Mouse (Mus musculus): ENCODE results near the gene Taf10. TPM values are rescaled to one million over a fixed set of nuclear protein-coding genes. Genes with fewer than 3 reads are reported as not detected.

Gene Taf10
- total and polyA plus RNA-seq, 2 experiments = 87.3 to 296 TPM

DNA sequence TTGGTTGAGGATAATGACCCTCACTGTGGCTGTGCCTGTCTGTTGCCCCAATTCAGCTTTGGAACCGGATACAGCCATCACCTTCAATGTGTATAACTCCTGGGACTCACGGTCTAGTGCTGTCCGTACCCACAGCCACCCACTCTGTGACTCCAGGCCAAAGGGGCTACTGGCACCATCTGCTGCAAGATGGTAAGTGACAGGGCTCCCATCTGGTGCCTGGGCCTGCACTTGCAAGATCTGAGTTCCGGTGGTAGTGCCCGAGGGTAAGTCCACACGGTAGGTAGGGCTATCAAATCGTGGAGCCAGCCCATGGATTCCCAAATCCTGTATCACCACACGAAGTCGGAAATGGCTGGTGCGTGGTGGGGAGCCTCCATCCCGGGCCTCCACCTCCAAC, 20.2 kb upstream of the Taf10 start:
- Histone ChIP-seq H3K4me3 (ENCODE audit: insufficient read depth, low read depth, low read length) (no peak overlapping the region), H3K9ac (ENCODE audit: low read depth, low read length) (no peak overlapping the region), H3K27ac (replicated peaks; ENCODE audit: insufficient read depth, low read depth, low read length) (no peak overlapping the region), H3K79me2 (ENCODE audit: control insufficient read depth, insufficient read depth, low read length) (no peaks in the 10 kb centered on the region), H3K27me3 (ENCODE audit: control insufficient read depth, insufficient read depth, low read length) (0 out of 2 replicates have a peak, but pooled peaks cover 3% of the 10 kb centered on the region), H3K36me3 (ENCODE audit: control insufficient read depth, insufficient read depth, low read length) (no peaks in the 10 kb centered on the region), H3K4me1 (ENCODE audit: control insufficient read depth, insufficient read depth, low read length) (peaks cover 4% of the 10 kb centered on the region; the same call in 1 of the 2 replicates)
- 98% methylated on average over 11 of the region's 11 CpGs for WGBS
- TF ChIP-seq CTCF (IDR thresholded peaks at IDR 0.05; ENCODE audit: low read depth, low read length) (no peak), POLR2A (IDR thresholded peaks at IDR 0.05; ENCODE audit: extremely low read depth, insufficient read depth, low read length) (no peak)
- DNase-seq (ENCODE audit: extremely low read depth, low read depth, low spot score) = no peak

DNA sequence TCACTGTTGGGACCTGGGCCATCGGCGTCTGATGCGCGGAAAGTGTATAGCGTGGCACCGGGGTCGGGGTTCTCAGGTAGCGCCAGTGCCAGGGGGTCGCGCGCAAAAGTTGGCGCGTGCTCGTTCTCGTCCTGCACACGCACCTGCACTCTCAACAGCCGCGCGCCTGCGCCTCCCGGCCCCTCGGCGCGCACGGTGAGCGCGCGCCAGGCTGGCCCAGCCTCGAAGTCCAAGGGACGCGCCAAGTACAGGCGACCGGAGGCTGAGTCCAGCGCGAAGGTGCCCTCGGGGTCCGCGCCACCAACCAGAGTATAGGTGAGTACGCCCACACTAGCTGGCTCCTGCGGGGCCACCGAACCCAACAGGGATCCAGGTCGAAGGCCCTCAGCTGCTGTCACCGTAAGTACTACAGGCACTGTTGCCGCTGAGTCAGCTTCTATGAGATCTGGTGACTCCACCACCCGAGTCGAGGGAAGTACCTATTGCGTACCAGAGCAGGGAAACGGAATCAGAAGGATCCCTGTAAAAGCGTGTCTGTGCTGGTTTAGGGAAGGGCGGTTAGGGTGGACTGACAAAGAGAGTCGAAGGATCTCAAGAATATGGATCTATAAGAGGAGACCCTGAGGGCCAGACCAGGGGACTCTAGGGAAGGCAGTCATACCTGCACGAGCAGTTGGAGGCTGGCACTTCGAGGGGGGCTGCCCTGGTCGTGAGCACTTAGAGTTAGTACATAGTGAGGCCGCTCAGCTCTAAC, 18.5 kb upstream of the Taf10 start:
- no peak overlapping the region for H3K9ac ChIP-seq (ENCODE audit: low read depth, low read length)
- no peak overlapping the region; the same call in 1 of the 2 replicates for H3K4me3 ChIP-seq (ENCODE audit: insufficient read depth, low read depth, low read length)

DNA sequence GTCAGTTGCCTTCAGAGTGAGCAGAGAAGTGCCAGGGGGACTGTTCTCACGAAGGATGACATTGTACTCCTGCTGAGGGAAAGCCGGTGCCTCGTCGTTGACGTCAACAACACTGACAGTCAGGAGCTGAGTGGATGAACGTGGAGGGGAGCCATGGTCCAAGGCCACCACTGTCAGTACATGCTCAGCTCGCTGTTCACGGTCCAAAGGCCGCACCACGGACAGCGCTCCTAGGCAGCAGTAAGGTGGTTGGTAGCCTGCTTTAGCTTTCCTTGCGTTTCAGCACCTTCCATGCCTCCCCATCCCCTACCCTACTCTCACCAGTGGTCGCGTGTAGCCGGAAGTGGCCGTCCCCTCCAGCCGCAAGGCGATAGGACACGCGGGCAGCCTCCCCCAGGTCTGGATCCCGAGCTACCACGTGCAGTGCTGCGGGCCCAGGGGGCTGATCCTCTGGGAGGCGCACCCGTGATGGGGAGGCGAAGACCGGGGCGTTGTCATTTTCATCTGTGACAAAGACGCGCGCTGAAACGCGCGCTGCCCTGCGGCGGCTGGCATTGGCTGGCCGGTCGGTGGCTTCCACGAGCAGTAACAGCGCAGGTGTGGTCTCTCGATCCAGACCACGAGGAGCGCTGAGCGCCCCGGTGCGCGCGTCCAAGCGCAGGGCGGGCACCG, 17.8 kb upstream of the Taf10 start:
- H3K9ac ChIP-seq (ENCODE audit: low read depth, low read length) = no peak overlapping the region

More for the DNA sequence above, 18.5 kb upstream of the Taf10 start:
- Histone ChIP-seq H3K4me1 (ENCODE audit: control insufficient read depth, insufficient read depth, low read length) (peaks cover 4% of the 10 kb centered on the region; the same call in 1 of the 2 replicates), H3K27ac (replicated peaks; ENCODE audit: insufficient read depth, low read depth, low read length) (no peak overlapping the region), H3K27me3 (ENCODE audit: control insufficient read depth, insufficient read depth, low read length) (0 out of 2 replicates have a peak, but pooled peaks cover 3% of the 10 kb centered on the region), H3K79me2 (ENCODE audit: control insufficient read depth, insufficient read depth, low read length) (no peaks in the 10 kb centered on the region), H3K36me3 (ENCODE audit: control insufficient read depth, insufficient read depth, low read length) (no peaks in the 10 kb centered on the region)
- TF ChIP-seq POLR2A (IDR thresholded peaks at IDR 0.05; ENCODE audit: extremely low read depth, insufficient read depth, low read length) (no peak), CTCF (IDR thresholded peaks at IDR 0.05; ENCODE audit: low read depth, low read length) (no peak)
- 27% methylated on average over 55 of the region's 55 CpGs for WGBS
- no peak for DNase-seq (ENCODE audit: extremely low read depth, low read depth, low spot score)

DNA sequence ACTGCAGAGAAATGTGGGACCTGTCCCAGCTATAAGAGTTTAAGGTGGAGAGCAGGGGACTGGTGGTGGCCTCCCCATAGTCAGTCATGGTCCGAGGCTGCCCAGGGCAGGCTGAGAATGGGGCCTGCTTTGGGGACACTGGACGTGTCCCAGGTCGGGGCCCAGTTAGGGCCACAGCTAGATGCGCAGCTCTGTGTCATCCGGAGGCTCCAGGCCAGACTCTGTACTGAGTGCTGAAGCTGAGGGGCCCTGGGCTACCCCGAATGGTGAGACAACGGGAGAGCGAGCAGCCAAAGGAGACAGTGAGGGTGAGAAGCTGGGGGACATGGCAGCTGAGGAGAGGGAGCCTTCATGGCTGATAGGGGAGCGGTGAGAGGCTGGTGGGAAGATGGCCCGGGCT, 9.1 kb upstream of the Taf10 start:
- Histone ChIP-seq H3K27ac (replicated peaks; ENCODE audit: insufficient read depth, low read depth, low read length) (no peak overlapping the region), H3K36me3 (ENCODE audit: control insufficient read depth, insufficient read depth, low read length) (peaks cover 10% of the 10 kb centered on the region; the same call in 1 of the 2 replicates), H3K4me3 (ENCODE audit: insufficient read depth, low read depth, low read length) (no peak overlapping the region), H3K4me1 (ENCODE audit: control insufficient read depth, insufficient read depth, low read length) (peaks cover 2% of the 10 kb centered on the region; the same call in 1 of the 2 replicates), H3K9ac (ENCODE audit: low read depth, low read length) (no peak overlapping the region), H3K79me2 (ENCODE audit: control insufficient read depth, insufficient read depth, low read length) (no peaks in the 10 kb centered on the region; the same call in 1 of the 2 replicates), H3K27me3 (ENCODE audit: control insufficient read depth, insufficient read depth, low read length) (no peaks in the 10 kb centered on the region)
- no peak for DNase-seq (ENCODE audit: extremely low read depth, low read depth, low spot score)
- no peak for TF ChIP-seq POLR2A (IDR thresholded peaks at IDR 0.05; ENCODE audit: extremely low read depth, insufficient read depth, low read length)
- 92% methylated on average over 10 of the region's 10 CpGs for WGBS

More for the DNA sequence above, 17.8 kb upstream of the Taf10 start:
- H3K4me1 ChIP-seq (ENCODE audit: control insufficient read depth, insufficient read depth, low read length) = peaks cover 4% of the 10 kb centered on the region; the same call in 1 of the 2 replicates
- H3K36me3 ChIP-seq (ENCODE audit: control insufficient read depth, insufficient read depth, low read length) = no peaks in the 10 kb centered on the region
- no peak overlapping the region for H3K4me3 ChIP-seq (ENCODE audit: insufficient read depth, low read depth, low read length)
- TF ChIP-seq CTCF (IDR thresholded peaks at IDR 0.05; ENCODE audit: low read depth, low read length) (no peak), POLR2A (IDR thresholded peaks at IDR 0.05; ENCODE audit: extremely low read depth, insufficient read depth, low read length) (no peak)
- H3K27ac ChIP-seq (replicated peaks; ENCODE audit: insufficient read depth, low read depth, low read length) = no peak overlapping the region
- H3K27me3 ChIP-seq (ENCODE audit: control insufficient read depth, insufficient read depth, low read length) = 0 out of 2 replicates have a peak, but pooled peaks cover 3% of the 10 kb centered on the region
- no peaks in the 10 kb centered on the region for H3K79me2 ChIP-seq (ENCODE audit: control insufficient read depth, insufficient read depth, low read length)
- WGBS = 25% methylated on average over 51 of the region's 51 CpGs
- no peak for DNase-seq (ENCODE audit: extremely low read depth, low read depth, low spot score)

- Histone ChIP-seq H3K9ac (ENCODE audit: low read depth, low read length) (no peak overlapping the region), H3K4me3 (ENCODE audit: insufficient read depth, low read depth, low read length) (no peak overlapping the region), H3K27ac (replicated peaks; ENCODE audit: insufficient read depth, low read depth, low read length) (no peak overlapping the region), H3K27me3 (ENCODE audit: control insufficient read depth, insufficient read depth, low read length) (no peaks in the 10 kb centered on the region), H3K4me1 (ENCODE audit: control insufficient read depth, insufficient read depth, low read length) (peaks cover 2% of the 10 kb centered on the region; the same call in 1 of the 2 replicates), H3K79me2 (ENCODE audit: control insufficient read depth, insufficient read depth, low read length) (no peaks in the 10 kb centered on the region; the same call in 1 of the 2 replicates), H3K36me3 (ENCODE audit: control insufficient read depth, insufficient read depth, low read length) (peaks cover 13% of the 10 kb centered on the region; the same call in 1 of the 2 replicates)
- WGBS = 93% methylated on average over 2 of the region's 2 CpGs
- TF ChIP-seq POLR2A (IDR thresholded peaks at IDR 0.05; ENCODE audit: extremely low read depth, insufficient read depth, low read length) (no peak), CTCF (IDR thresholded peaks at IDR 0.05; ENCODE audit: low read depth, low read length) (no peak)
- no peak for DNase-seq (ENCODE audit: extremely low read depth, low read depth, low spot score)
Observed at GRCm38 (mm10) chr7:105752716-105753115, 8.6 kb upstream of the Taf10 start.
